Mouse (Mus musculus): Measurements from ENCODE around the gene Dusp5. TPM values are rescaled to one million over a fixed set of nuclear protein-coding genes. Genes with fewer than 3 reads are reported as not detected.
"Not testable (repeated sequence)": the region's sequence is repeated elsewhere in the genome, so short reads cannot be mapped to it uniquely, and the experiment has no call there.

The Dusp5 gene
- total RNA-seq, 2 experiments from 2014 or later, result 1.7 to 1.8 TPM

- DNase-seq, result no peak
Measured at GRCm38 (mm10) chr19:53575296-53576010, 46.5 kb downstream of the Dusp5 start.

DNA sequence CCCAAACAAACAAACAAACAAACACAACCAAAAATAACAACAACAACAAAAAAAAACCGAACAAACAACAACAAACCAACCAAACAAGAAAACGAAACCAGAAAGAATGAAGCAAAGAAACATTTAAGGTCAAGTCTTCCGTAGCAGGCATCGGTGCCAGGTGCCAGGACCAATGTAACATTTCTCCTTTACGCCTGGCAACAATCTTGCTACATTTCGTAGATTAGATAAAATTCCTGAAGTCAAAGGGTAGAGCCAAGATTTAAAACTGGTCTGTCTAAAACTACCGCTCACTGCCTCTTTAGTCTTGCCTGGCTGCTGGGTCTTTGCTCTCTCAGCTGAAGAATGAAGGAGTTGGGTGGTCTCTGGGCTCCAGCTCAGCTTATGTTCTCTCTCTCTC is 47.2 kb downstream of the Dusp5 start:
- no peak for DNase-seq

- DNase-seq, result no peak
Measured at GRCm38 (mm10) chr19:53577025-53577800, 48.3 kb downstream of the Dusp5 start.

- peak; percentile 24 for DNase-seq
Measured at GRCm38 (mm10) chr19:53578597-53579252, 49.8 kb downstream of the Dusp5 start.

DNA sequence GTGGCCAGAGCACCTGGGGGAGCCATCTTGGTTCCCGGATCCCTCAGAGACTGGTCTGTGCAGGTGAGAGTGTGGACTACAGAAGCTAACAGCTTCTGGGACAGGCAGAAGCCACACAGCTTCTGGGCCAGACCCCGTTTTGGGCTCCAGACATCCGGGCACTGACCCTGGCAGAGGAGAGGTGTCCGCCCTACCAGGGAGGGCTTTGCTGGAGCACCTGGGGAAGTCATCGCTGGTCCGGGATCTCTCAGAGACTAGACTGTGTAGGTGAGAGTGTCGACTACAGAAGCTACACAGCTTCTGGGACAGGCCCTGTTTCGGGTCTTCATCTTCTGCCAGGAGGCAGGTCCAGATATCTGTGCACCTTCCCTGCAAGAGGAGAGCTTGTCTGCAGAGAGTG is 51.4 kb downstream of the Dusp5 start:
- not testable (repeated sequence) for DNase-seq

DNA sequence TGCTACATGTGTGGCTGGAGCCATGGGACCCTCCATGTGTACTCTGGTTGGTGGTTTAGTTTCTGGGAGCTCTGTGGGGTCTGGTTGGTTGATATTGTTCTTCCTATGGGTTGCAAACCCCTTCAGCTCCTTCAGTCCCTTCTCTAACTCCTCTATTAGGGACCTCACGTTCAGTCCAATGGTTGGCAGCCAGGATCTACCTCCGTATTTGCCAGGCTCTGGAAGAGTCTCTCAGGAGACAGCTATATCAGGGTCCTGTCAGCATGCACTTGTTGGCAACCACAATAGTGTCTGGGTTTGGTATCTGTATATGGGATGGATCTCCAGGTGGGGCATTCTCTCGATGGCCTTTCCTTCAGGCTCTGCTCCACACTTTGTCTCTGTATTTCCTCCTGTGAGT is 58.8 kb downstream of the Dusp5 start:
- DNase-seq, result not testable (repeated sequence)

DNA sequence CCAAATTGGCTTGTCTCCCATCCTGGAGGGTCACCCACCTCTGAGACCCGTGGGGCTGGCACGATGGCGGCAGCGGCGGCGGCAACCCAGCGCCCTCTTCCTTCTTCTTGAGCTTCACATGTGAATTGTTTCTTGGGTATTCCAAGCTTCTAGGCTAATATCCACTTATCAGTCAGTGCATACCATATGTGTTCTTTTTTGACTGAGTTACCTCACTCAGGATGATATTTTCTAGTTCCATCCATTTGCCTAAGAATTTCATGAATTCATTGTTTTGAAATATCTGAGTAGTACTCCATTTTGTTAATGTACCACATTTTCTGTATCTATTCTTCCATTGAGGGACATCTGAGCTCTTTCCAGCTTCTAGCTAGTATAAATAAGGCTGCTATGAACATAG is 60.1 kb downstream of the Dusp5 start, which contains the start of gene Nutf2-ps1:
Gene Nutf2-ps1 (minus strand): TSS at position 101 of the 400 bp plus-strand sequence.
- DNase-seq, result not testable (repeated sequence)

Other genes starting within 250 kb of the Dusp5 start
- 10 to 100 TPM; 37.8 to 39.1 TPM for gene Mxi1, start 218.6 kb upstream of the Dusp5 start, total RNA-seq (2021)
- not detected for gene Gm10197, start 157.3 kb upstream of the Dusp5 start, total RNA-seq (2021)
- 10 to 100 TPM; 21.6 to 22.3 TPM for gene Smndc1, start 138.5 kb upstream of the Dusp5 start, total RNA-seq (2021)
- gene Nutf2-ps1, start 60.0 kb downstream of the Dusp5 start, total RNA-seq (2021), result 10 to 100 TPM; 42.5 to 67.6 TPM
- gene Smc3, start 71.3 kb downstream of the Dusp5 start, total RNA-seq (2021), result 10 to 100 TPM; 13.9 to 16.0 TPM
- 10 to 100 TPM; 51.0 to 79.9 TPM for gene Rbm20, start 148.2 kb downstream of the Dusp5 start, total RNA-seq (2021)

Measured in gastrocnemius, postnatal 25 days (tissue).